Mouse (Mus musculus): Measurements from ENCODE around the gene Crybb1.

- no peak for TF ChIP-seq GATA1 (IDR thresholded peaks at IDR 0.05; ENCODE audit: low read length)
- TF ChIP-seq TAL1 (IDR thresholded peaks at IDR 0.05; ENCODE audit: low read length) = no peak
Observed at GRCm38 (mm10) chr5:112241849-112242248, 13.8 kb upstream of the Crybb1 start.

Measured in erythroblast, embryonic 14.5 days (primary cell).